Mouse (Mus musculus) neural tube, embryonic 11.5 days (tissue): ENCODE results near the gene Ifi47. TPM values are rescaled to one million over a fixed set of nuclear protein-coding genes. Genes with fewer than 3 reads are reported as not detected.

Source experiments
- ATAC-seq: fragments of 200-750 bp; cut with Nextera tagmentation; 2 replicates; pipeline ENCODE4 v1.8.0; 2017; ENCODE audit warnings: moderate number of reproducible peaks, mild to moderate bottlenecking, moderate TSS enrichment, moderate library complexity; ENCODE audit not compliant: insufficient read depth, low FRiP score, low TSS enrichment
- DNase-seq: peaks from one replicate; pipeline ENCODE4 v3.0.0-alpha.2; 2015; ENCODE audit warnings: low spot score
- H3K27ac ChIP-seq: fragments of 300-500 bp; sonication (generic); 2 replicates; pipeline ENCODE4 v1.5.1; 2014; ENCODE audit warnings: low read depth, mild to moderate bottlenecking, low read length
- H3K27me3 ChIP-seq: fragments of 300-500 bp; sonication (generic); 2 replicates; pipeline ENCODE4 v1.6.1; 2014; ENCODE audit warnings: mild to moderate bottlenecking, low read length, mixed read lengths; ENCODE audit not compliant: control insufficient read depth, insufficient read depth
- H3K36me3 ChIP-seq: fragments of 300-500 bp; sonication (generic); 2 replicates; pipeline ENCODE4 v1.6.1; 2014; ENCODE audit warnings: mild to moderate bottlenecking, low read length, moderate library complexity, mixed read lengths; ENCODE audit not compliant: control insufficient read depth, insufficient read depth
- H3K4me1 ChIP-seq: fragments of 300-500 bp; sonication (generic); 2 replicates; pipeline ENCODE4 v1.6.1; 2014; ENCODE audit warnings: low read length, mixed read lengths; ENCODE audit not compliant: control insufficient read depth, insufficient read depth
- H3K4me2 ChIP-seq: fragments of 300-500 bp; sonication (generic); 2 replicates; pipeline ENCODE4 v1.6.1; 2014; ENCODE audit warnings: low read depth, mild to moderate bottlenecking, moderate library complexity
- H3K4me3 ChIP-seq: fragments of 300-500 bp; sonication (generic); 2 replicates; pipeline ENCODE4 v1.5.1; 2014; ENCODE audit warnings: low read depth, low read length
- H3K9ac ChIP-seq: fragments of 300-500 bp; sonication (generic); 2 replicates; pipeline ENCODE4 v1.6.1; 2014; ENCODE audit warnings: mild to moderate bottlenecking, low read length
- H3K9me3 ChIP-seq: fragments of 300-500 bp; sonication (generic); 2 replicates; pipeline ENCODE4 v1.6.1; 2016; ENCODE audit warnings: low read length; ENCODE audit not compliant: control insufficient read depth
- WGBS: fragments of 180-500 bp; shearing (Covaris S2); extraction: QIAGEN DNeasy Blood & Tissue Kit; methylation state at CpG from one replicate; pipeline ENCODE4 v1.1.7; 2014; 5-methylcytosine and 5-hydroxymethylcytosine counted together
- polyA plus RNA-seq: library from polyadenylated mRNA; unstranded; fragments of >200 nt; fragmentation: Nextera tagmentation; extraction: Ambion mirVana; gene quantifications from 2 replicates; pipeline ENCODE4 v1.2.1, GENCODE M21; 2014

Gene Ifi47
- polyA plus RNA-seq, 1 experiment from 2014 or later: 0.36 TPM

- no peak overlapping the region for H3K4me3 ChIP-seq
- no peaks in the 10 kb centered on the region for H3K9me3 ChIP-seq
- whole genome bisulfite sequencing: 79% methylated on average over 1 of the region's 1 CpGs
- no peak overlapping the region for H3K4me2 ChIP-seq
- no peaks in the 10 kb centered on the region for H3K27me3 ChIP-seq
- no peak for DNase-seq
- H3K4me1 ChIP-seq: no peaks in the 10 kb centered on the region
- no peak overlapping the region for H3K27ac ChIP-seq
- H3K9ac ChIP-seq: no peak overlapping the region
- ATAC-seq: no peak
- no peaks in the 10 kb centered on the region for H3K36me3 ChIP-seq
These were observed 625 bp downstream of the Ifi47 start for GRCm38 (mm10) chr11:49077012-49077411.

- Histone ChIP-seq H3K4me3 (no peak overlapping the region), H3K27ac (no peak overlapping the region), H3K27me3 (no peaks in the 10 kb centered on the region), H3K9me3 (no peaks in the 10 kb centered on the region), H3K36me3 (no peaks in the 10 kb centered on the region), H3K4me2 (no peak overlapping the region), H3K4me1 (no peaks in the 10 kb centered on the region), H3K9ac (no peak overlapping the region)
- ATAC-seq: no peak
- 89% methylated on average over 3 of the region's 3 CpGs for WGBS
- DNase-seq: no peak
These were observed 2.3 kb downstream of the Ifi47 start for GRCm38 (mm10) chr11:49078719-49079118.

GRCm38 (mm10) chr11:49080636-49081035 is 4.2 kb downstream of the Ifi47 start:
- H3K4me3 ChIP-seq: no peak overlapping the region
- no peak overlapping the region for H3K27ac ChIP-seq
- ATAC-seq (no peak), DNase-seq (no peak)
- H3K9ac ChIP-seq: no peak overlapping the region
- WGBS: 81% methylated on average over 1 of the region's 1 CpGs
- no peaks in the 10 kb centered on the region for H3K27me3 ChIP-seq
- no peaks in the 10 kb centered on the region for H3K36me3 ChIP-seq
- no peak overlapping the region for H3K4me2 ChIP-seq
- no peaks in the 10 kb centered on the region for H3K4me1 ChIP-seq
- H3K9me3 ChIP-seq: no peaks in the 10 kb centered on the region

GRCm38 (mm10) chr11:49081356-49081755 is 5.0 kb downstream of the Ifi47 start:
- 85% methylated on average over 4 of the region's 4 CpGs for WGBS
- Histone ChIP-seq H3K27ac (no peak overlapping the region), H3K27me3 (no peaks in the 10 kb centered on the region), H3K36me3 (no peaks in the 10 kb centered on the region), H3K4me3 (no peak overlapping the region), H3K4me1 (no peaks in the 10 kb centered on the region), H3K9ac (no peak overlapping the region), H3K4me2 (no peak overlapping the region), H3K9me3 (no peaks in the 10 kb centered on the region)
- no peak for DNase-seq
- no peak for ATAC-seq

- no peak overlapping the region for H3K9ac ChIP-seq
- H3K4me1 ChIP-seq: no peaks in the 10 kb centered on the region
- DNase-seq: no peak
- no peaks in the 10 kb centered on the region for H3K36me3 ChIP-seq
- no peaks in the 10 kb centered on the region for H3K9me3 ChIP-seq
- H3K27me3 ChIP-seq: no peaks in the 10 kb centered on the region
- ATAC-seq: no peak
- H3K27ac ChIP-seq: no peak overlapping the region
- no peak overlapping the region for H3K4me2 ChIP-seq
- H3K4me3 ChIP-seq: no peak overlapping the region
- WGBS: 82% methylated on average over 3 of the region's 3 CpGs
These were observed 5.5 kb downstream of the Ifi47 start for GRCm38 (mm10) chr11:49081886-49082285.

- WGBS: 88% methylated on average over 1 of the region's 1 CpGs
- Histone ChIP-seq H3K9ac (no peak overlapping the region), H3K4me1 (no peaks in the 10 kb centered on the region), H3K27me3 (no peaks in the 10 kb centered on the region), H3K36me3 (no peaks in the 10 kb centered on the region), H3K9me3 (no peaks in the 10 kb centered on the region), H3K4me2 (no peak overlapping the region), H3K27ac (no peak overlapping the region), H3K4me3 (no peak overlapping the region)
- ATAC-seq: no peak
- DNase-seq: no peak
These were observed 6.8 kb downstream of the Ifi47 start for GRCm38 (mm10) chr11:49083146-49083545.

GRCm38 (mm10) chr11:49083808-49084207 is 7.4 kb downstream of the Ifi47 start:
- no peaks in the 10 kb centered on the region for H3K36me3 ChIP-seq
- ATAC-seq (no peak), DNase-seq (no peak)
- WGBS: 86% methylated on average over 3 of the region's 3 CpGs
- no peaks in the 10 kb centered on the region for H3K4me1 ChIP-seq
- H3K27ac ChIP-seq: no peak overlapping the region
- no peaks in the 10 kb centered on the region for H3K9me3 ChIP-seq
- no peak overlapping the region for H3K4me2 ChIP-seq
- H3K27me3 ChIP-seq: no peaks in the 10 kb centered on the region
- H3K9ac ChIP-seq: no peak overlapping the region
- H3K4me3 ChIP-seq: no peak overlapping the region

GRCm38 (mm10) chr11:49084385-49084784 is 8.0 kb downstream of the Ifi47 start:
- no peak overlapping the region for H3K9ac ChIP-seq
- no peak overlapping the region for H3K4me2 ChIP-seq
- H3K27ac ChIP-seq: no peak overlapping the region
- no peaks in the 10 kb centered on the region for H3K36me3 ChIP-seq
- no peaks in the 10 kb centered on the region for H3K4me1 ChIP-seq
- ATAC-seq (no peak), DNase-seq (no peak)
- H3K4me3 ChIP-seq: no peak overlapping the region
- no peaks in the 10 kb centered on the region for H3K27me3 ChIP-seq
- H3K9me3 ChIP-seq: no peaks in the 10 kb centered on the region
- WGBS: 81% methylated on average over 1 of the region's 1 CpGs

GRCm38 (mm10) chr11:49084875-49085274 is 8.5 kb downstream of the Ifi47 start:
- Histone ChIP-seq H3K4me1 (no peaks in the 10 kb centered on the region), H3K27me3 (no peaks in the 10 kb centered on the region), H3K9me3 (no peaks in the 10 kb centered on the region), H3K27ac (no peak overlapping the region), H3K36me3 (no peaks in the 10 kb centered on the region), H3K9ac (no peak overlapping the region), H3K4me2 (no peak overlapping the region), H3K4me3 (no peak overlapping the region)
- WGBS: 44% methylated on average over 3 of the region's 3 CpGs
- ATAC-seq: no peak
- DNase-seq: no peak
